Mouse (Mus musculus) heart, embryonic 11.5 days (tissue): ENCODE measurements around the gene Sh3bgrl2. TPM values are rescaled to one million over a fixed set of nuclear protein-coding genes. Genes with fewer than 3 reads are reported as not detected.

Source experiments
- ATAC-seq: fragments of 200-750 bp; cut with Nextera tagmentation; replicated peaks from 2 replicates; pipeline ENCODE4 v1.8.0; 2017; ENCODE audit warnings: moderate library complexity; ENCODE audit not compliant: insufficient number of reproducible peaks, low FRiP score, low TSS enrichment
- H3K27ac ChIP-seq: fragments of 300-500 bp; sonication (generic); 2 replicates; pipeline ENCODE4 v1.5.1; 2014; ENCODE audit warnings: mild to moderate bottlenecking, low read depth, low read length
- H3K27me3 ChIP-seq: fragments of 300-500 bp; sonication (generic); 2 replicates; pipeline ENCODE4 v1.6.1; 2014; ENCODE audit warnings: mild to moderate bottlenecking, low read length, mixed read lengths; ENCODE audit not compliant: control insufficient read depth, insufficient read depth
- H3K36me3 ChIP-seq: fragments of 300-500 bp; sonication (generic); 2 replicates; pipeline ENCODE4 v1.6.1; 2014; ENCODE audit warnings: mild to moderate bottlenecking, low read length, moderate library complexity, mixed read lengths; ENCODE audit not compliant: control insufficient read depth, insufficient read depth
- H3K4me1 ChIP-seq: fragments of 300-500 bp; sonication (generic); 2 replicates; pipeline ENCODE4 v1.6.1; 2014; ENCODE audit warnings: low read length; ENCODE audit not compliant: control insufficient read depth, insufficient read depth
- H3K4me2 ChIP-seq: fragments of 300-500 bp; sonication (generic); 2 replicates; pipeline ENCODE4 v1.6.1; 2014; ENCODE audit warnings: mild to moderate bottlenecking, moderate library complexity
- H3K4me3 ChIP-seq: fragments of 300-500 bp; sonication (generic); 2 replicates; pipeline ENCODE4 v1.5.1; 2014; ENCODE audit warnings: low read depth, low read length
- H3K9ac ChIP-seq: fragments of 300-500 bp; sonication (generic); 2 replicates; pipeline ENCODE4 v1.6.1; 2014; ENCODE audit warnings: mild to moderate bottlenecking, low read depth, low read length, moderate library complexity
- H3K9me3 ChIP-seq: fragments of 300-500 bp; sonication (generic); replicated peaks from 2 replicates; pipeline ENCODE4 v1.6.1; 2016; ENCODE audit warnings: low read length; ENCODE audit not compliant: control insufficient read depth
- WGBS: fragments of 180-500 bp; shearing (Covaris S2); extraction: QIAGEN DNeasy Blood & Tissue Kit; methylation state at CpG from one replicate; pipeline ENCODE4 v1.1.7; 2014; ENCODE audit not compliant: insufficient replicate concordance; 5-methylcytosine and 5-hydroxymethylcytosine counted together
- polyA plus RNA-seq: library from polyadenylated mRNA; unstranded; fragments of >200 nt; fragmentation: Nextera tagmentation; extraction: Ambion mirVana; gene quantifications from 2 replicates; pipeline ENCODE4 v1.2.1, GENCODE M21; 2014

Sh3bgrl2 gene
- polyA plus RNA-seq, 1 experiment from 2014 or later = 22.4 TPM

GRCm38 (mm10) chr9:83643833-83644232 lies 95.7 kb downstream of the Sh3bgrl2 start:
- ATAC-seq = no peak
- H3K4me1 ChIP-seq = 0 out of 2 replicates have a peak, but pooled peaks cover 2% of the 10 kb centered on the region
- H3K27me3 ChIP-seq = no peaks in the 10 kb centered on the region
- H3K36me3 ChIP-seq = no peaks in the 10 kb centered on the region
- no peaks in the 10 kb centered on the region for H3K9me3 ChIP-seq
- H3K4me2 ChIP-seq = no peak overlapping the region
- no peak overlapping the region for H3K9ac ChIP-seq
- 51% methylated on average over 4 of the region's 4 CpGs for whole genome bisulfite sequencing
- no peak overlapping the region for H3K27ac ChIP-seq
- H3K4me3 ChIP-seq = no peak overlapping the region

DNA sequence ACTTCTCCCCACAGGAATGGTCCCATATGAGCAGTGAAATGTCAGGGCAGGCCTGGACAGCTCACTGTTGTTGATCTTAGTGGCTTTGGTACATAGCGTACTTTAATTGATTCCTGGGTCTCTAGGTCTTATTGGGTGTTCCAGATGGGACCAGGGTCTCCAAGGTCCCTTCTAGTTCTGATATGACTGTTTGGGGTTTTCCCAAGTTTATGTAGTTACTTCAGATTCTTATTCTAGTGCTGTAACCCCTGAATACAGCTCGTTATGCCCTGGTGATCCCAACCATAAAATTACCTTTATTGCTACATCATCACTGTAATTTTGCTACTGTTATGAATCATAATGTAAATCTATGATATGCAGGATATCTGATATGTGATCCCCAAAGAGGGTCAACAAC lies 98.1 kb downstream of the Sh3bgrl2 start:
- Histone ChIP-seq H3K9me3 (no peaks in the 10 kb centered on the region), H3K4me2 (no peak overlapping the region), H3K27me3 (no peaks in the 10 kb centered on the region), H3K4me1 (0 out of 2 replicates have a peak, but pooled peaks cover 2% of the 10 kb centered on the region), H3K4me3 (no peak overlapping the region), H3K9ac (no peak overlapping the region), H3K27ac (no peak overlapping the region), H3K36me3 (no peaks in the 10 kb centered on the region)
- no peak for ATAC-seq
- 79% methylated on average over 2 of the region's 2 CpGs for WGBS

DNA sequence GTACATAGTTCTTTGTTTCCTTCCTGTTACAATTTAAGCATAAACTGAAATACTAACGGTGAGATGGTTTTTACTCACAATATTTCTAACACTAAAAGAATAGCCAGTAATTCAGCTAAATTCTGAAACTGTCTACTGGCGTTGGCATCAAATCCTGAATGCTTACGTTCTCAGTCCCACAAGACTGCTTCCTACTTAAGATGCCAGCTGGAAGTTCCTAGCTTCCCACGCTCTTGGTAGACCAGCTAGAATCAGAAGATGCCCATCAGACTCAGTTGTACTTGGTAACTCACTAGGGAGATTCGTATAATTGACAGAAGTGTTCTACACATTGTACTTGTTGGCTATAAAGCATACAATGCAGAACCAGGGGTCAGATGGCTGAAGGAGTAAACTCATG lies 98.6 kb downstream of the Sh3bgrl2 start:
- Histone ChIP-seq H3K36me3 (no peaks in the 10 kb centered on the region), H3K27me3 (no peaks in the 10 kb centered on the region), H3K4me2 (no peak overlapping the region), H3K4me3 (no peak overlapping the region), H3K27ac (no peak overlapping the region), H3K4me1 (0 out of 2 replicates have a peak, but pooled peaks cover 2% of the 10 kb centered on the region), H3K9me3 (no peaks in the 10 kb centered on the region), H3K9ac (no peak overlapping the region)
- WGBS = 85% methylated on average over 5 of the region's 5 CpGs
- no peak for ATAC-seq

GRCm38 (mm10) chr9:83647919-83648705 lies 100.0 kb downstream of the Sh3bgrl2 start:
- H3K9me3 ChIP-seq = no peaks in the 10 kb centered on the region
- ATAC-seq = no peak
- H3K27me3 ChIP-seq = no peaks in the 10 kb centered on the region
- H3K4me3 ChIP-seq = no peak overlapping the region
- no peak overlapping the region for H3K27ac ChIP-seq
- H3K4me2 ChIP-seq = no peak overlapping the region
- WGBS = 49% methylated on average over 7 of the region's 7 CpGs
- H3K36me3 ChIP-seq = no peaks in the 10 kb centered on the region
- H3K4me1 ChIP-seq = 0 out of 2 replicates have a peak, but pooled peaks cover 2% of the 10 kb centered on the region
- H3K9ac ChIP-seq = no peak overlapping the region

DNA sequence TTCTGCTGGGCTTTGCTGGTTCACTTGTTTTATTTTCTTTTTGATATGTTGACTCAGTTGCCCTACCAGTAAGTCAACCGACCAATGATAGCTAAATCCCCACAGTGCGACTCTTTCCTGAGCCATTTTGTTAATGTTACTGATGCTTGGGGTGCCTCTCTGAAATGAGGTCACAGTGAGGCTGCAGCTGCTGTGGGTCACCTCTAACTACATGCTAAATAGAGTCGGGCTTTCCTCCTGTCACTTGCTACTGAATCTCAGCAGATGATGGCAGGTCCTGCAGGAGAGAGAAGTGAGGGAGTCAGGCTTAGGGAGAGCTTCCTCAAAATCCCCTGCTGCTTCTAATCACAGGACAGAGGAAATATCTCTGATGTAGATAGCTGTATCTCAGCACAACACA lies 100.6 kb downstream of the Sh3bgrl2 start:
- Histone ChIP-seq H3K27ac (no peak overlapping the region), H3K27me3 (no peaks in the 10 kb centered on the region), H3K9me3 (no peaks in the 10 kb centered on the region), H3K4me3 (no peak overlapping the region), H3K36me3 (no peaks in the 10 kb centered on the region), H3K4me2 (no peak overlapping the region), H3K4me1 (no peaks in the 10 kb centered on the region), H3K9ac (no peak overlapping the region)
- ATAC-seq = no peak
- WGBS = 27% methylated on average over 3 of the region's 3 CpGs

DNA sequence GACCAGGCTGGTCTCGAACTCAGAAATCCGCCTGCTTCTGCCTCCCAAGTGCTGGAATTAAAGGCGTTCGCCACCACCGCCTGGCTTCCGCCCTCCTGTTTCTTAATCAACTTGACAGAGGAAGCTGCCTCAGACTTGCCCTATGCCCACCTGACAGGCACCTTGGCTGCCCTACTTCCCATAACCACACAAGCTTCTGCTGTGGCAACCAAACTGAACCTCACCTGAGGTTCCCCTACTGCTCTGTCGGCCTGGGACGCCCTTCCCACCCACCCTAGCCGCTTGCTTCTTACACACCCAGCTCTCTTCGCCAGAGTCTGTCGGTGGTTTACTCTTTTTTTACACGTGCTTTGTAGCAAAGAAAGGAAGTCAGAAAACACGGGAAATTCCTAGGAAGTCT lies 103.9 kb downstream of the Sh3bgrl2 start:
- ATAC-seq = no peak
- Histone ChIP-seq H3K9ac (no peak overlapping the region), H3K9me3 (no peaks in the 10 kb centered on the region), H3K4me2 (no peak overlapping the region), H3K36me3 (no peaks in the 10 kb centered on the region), H3K27ac (no peak overlapping the region), H3K4me3 (no peak overlapping the region), H3K27me3 (no peaks in the 10 kb centered on the region), H3K4me1 (0 out of 2 replicates have a peak, but pooled peaks cover 5% of the 10 kb centered on the region)
- WGBS = 70% methylated on average over 13 of the region's 13 CpGs

DNA sequence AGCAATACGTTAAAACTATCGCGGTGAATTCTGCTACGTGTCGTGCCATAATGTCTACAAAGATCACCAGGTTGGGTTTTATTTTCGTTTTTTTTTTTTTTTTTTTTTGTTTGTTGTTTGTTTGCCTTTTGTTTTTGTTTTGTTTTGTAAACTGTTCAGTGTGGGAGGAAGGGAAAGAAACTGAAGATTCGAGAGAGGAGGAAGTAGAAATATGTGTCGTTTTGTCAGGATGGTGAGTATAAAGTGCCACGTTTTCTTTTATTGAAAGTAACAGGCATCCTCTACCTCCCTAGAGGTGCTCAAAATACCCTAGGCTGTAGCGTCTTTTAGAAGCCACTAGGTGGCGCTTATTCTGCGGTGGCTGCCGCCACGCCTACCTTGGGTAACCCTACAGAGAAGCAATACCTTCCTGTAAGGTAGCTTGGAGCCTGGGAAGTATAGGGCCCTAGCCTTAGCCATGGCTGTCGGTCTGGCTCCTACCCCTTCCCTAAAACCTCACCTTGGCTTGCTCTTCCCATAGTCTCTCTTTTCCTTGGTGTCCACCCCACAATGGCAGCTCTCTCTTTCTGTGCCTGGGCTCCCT lies 104.6 kb downstream of the Sh3bgrl2 start:
- H3K4me1 ChIP-seq = peaks cover 7% of the 10 kb centered on the region; the same call in 1 of the 2 replicates

DNA sequence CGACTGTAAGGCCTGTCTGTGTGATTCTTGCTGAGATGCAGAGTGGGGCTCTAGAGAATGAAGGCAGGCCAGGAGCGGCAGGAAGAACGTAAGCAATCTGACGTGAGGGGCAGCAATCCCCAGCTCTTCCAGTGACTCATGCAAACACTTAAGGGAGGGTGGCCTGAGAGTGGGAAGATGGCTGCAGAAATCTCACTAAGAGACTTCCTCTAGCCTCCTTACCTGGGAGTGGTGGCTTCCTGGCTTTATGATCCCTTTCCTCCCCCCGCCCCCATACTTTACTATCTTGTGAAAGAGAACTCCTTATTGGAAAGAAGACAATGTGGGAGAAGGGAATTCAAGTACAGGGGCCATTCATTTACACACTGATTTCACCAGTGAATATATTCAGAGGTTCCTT lies 106.5 kb downstream of the Sh3bgrl2 start:
- Histone ChIP-seq H3K4me2 (no peak overlapping the region), H3K4me3 (no peak overlapping the region), H3K36me3 (no peaks in the 10 kb centered on the region), H3K9me3 (no peaks in the 10 kb centered on the region), H3K9ac (no peak overlapping the region), H3K4me1 (peaks cover 7% of the 10 kb centered on the region; the same call in 1 of the 2 replicates), H3K27me3 (no peaks in the 10 kb centered on the region), H3K27ac (no peak overlapping the region)
- ATAC-seq = no peak
- WGBS = 42% methylated on average over 5 of the region's 5 CpGs

More for the DNA sequence above, 104.6 kb downstream of the Sh3bgrl2 start:
- Histone ChIP-seq H3K9ac (no peak overlapping the region), H3K27me3 (no peaks in the 10 kb centered on the region), H3K27ac (no peak overlapping the region), H3K9me3 (no peaks in the 10 kb centered on the region), H3K4me2 (no peak overlapping the region), H3K36me3 (no peaks in the 10 kb centered on the region), H3K4me3 (no peak overlapping the region)
- 26% methylated on average over 15 of the region's 15 CpGs for WGBS
- ATAC-seq = 0 out of 2 replicates have a peak, but pooled peaks have one; percentile 26
